Mouse (Mus musculus) embryo, embryonic 9.5 days (tissue): ENCODE measurements around the gene Ube2dnl2.

Experiments
- DNase-seq: peaks from one replicate; pipeline ENCODE4 v3.0.0-alpha.2; 2017; ENCODE audit errors: extremely low spot score

Ube2dnl2 gene

GRCm38 (mm10) chrX:114907282-114907681 lies at the start of gene Ube2dnl2:
Gene Ube2dnl2, plus strand, starts transcription at chrX:114907582.
- no peak for DNase-seq

- no peak for DNase-seq
These were observed 11.9 kb upstream of the Ube2dnl2 start for GRCm38 (mm10) chrX:114895489-114895888.

- no peak for DNase-seq
These were observed 9.9 kb upstream of the Ube2dnl2 start for GRCm38 (mm10) chrX:114897506-114897905.

GRCm38 (mm10) chrX:114903391-114903790 lies 4.0 kb upstream of the Ube2dnl2 start:
- no peak for DNase-seq

- DNase-seq: no peak
These were observed 2.7 kb upstream of the Ube2dnl2 start, which contains the start of gene Ube2dnl1 for GRCm38 (mm10) chrX:114904712-114905111. Gene Ube2dnl1, plus strand, starts transcription at chrX:114905012.

- peak; percentile 0 for DNase-seq
These were observed 47.7 kb downstream of the Ube2dnl2 start for GRCm38 (mm10) chrX:114955066-114955465.
